Mouse (Mus musculus): ENCODE measurements around the gene Zap70. TPM values are rescaled to one million over a fixed set of nuclear protein-coding genes. Genes with fewer than 3 reads are reported as not detected.

The Zap70 gene
- 5.9 TPM for polyA plus RNA-seq (2014; fragmentation: Illumina TruSeq; extraction: RNeasy Lipid Tissue Mini Kit (QIAGEN cat#74804); ENCODE audit: insufficient read depth, low read depth, low replicate concordance)

DNA sequence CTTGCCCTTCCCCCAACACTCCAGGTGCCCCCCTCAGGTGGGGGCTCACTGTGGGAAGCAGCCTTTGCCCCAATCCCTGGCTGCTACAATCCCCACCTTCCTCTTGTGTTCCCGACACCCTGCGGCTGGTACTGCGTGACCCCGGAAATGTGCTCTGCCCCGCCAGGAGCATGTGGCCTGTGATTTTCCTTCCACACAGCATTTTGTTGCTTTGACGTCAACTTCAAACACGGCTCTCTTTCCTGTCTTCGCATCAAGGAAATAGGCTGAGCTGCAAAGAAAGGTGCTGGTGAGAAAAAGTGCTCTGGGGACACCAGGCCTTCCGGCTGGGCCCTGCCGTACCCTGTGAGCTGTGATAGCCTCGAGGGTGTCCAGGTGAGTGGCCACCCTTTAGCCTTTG, at the start of gene Zap70:
Gene Zap70 (plus strand): TSS at position 231 of the 400 bp plus-strand sequence.

DNA sequence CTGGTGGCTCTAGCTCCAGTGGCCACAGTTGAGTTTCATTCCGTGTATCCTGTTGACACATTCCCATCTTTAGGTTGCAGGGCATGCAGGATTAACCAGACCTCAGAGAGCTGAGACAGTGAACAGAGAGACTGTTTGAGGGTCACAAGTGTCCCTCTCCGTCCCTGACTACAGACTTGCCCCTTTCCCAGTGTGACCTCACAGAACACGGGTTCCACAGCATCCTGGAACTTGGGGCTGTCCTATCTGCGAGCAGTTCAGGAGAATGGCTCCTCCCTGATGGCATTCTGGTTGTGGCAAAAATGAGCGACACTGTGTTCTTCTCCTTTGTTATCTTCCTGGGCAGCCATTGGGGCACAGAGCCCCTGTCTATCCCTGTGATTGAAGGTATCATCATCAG, 47.3 kb upstream of the Zap70 start, which contains the start of gene Actr1b:
Gene Actr1b (minus strand): TSS at position 112 of the 400 bp plus-strand sequence.

Other genes with a start within 250 kb of the Zap70 start
- gene Cnnm3, start 249.9 kb upstream of the Zap70 start, polyA plus RNA-seq (2014; fragmentation: Illumina TruSeq; extraction: RNeasy Lipid Tissue Mini Kit (QIAGEN cat#74804); ENCODE audit: insufficient read depth, low read depth, low replicate concordance): 8.4 TPM
- gene Ankrd23, start 224.9 kb upstream of the Zap70 start, polyA plus RNA-seq (2014; fragmentation: Illumina TruSeq; extraction: RNeasy Lipid Tissue Mini Kit (QIAGEN cat#74804); ENCODE audit: insufficient read depth, low read depth, low replicate concordance): 2.8 TPM
- gene Gm42417, start 222.4 kb upstream of the Zap70 start, polyA plus RNA-seq (2014; fragmentation: Illumina TruSeq; extraction: RNeasy Lipid Tissue Mini Kit (QIAGEN cat#74804); ENCODE audit: insufficient read depth, low read depth, low replicate concordance): not detected
- 8.1 TPM for gene Ankrd39, start 214.4 kb upstream of the Zap70 start, polyA plus RNA-seq (2014; fragmentation: Illumina TruSeq; extraction: RNeasy Lipid Tissue Mini Kit (QIAGEN cat#74804); ENCODE audit: insufficient read depth, low read depth, low replicate concordance)
- 11.0 TPM for gene Sema4c, start 203.4 kb upstream of the Zap70 start, polyA plus RNA-seq (2014; fragmentation: Illumina TruSeq; extraction: RNeasy Lipid Tissue Mini Kit (QIAGEN cat#74804); ENCODE audit: insufficient read depth, low read depth, low replicate concordance)
- gene Fam178b, start 78.6 kb upstream of the Zap70 start, polyA plus RNA-seq (2014; fragmentation: Illumina TruSeq; extraction: RNeasy Lipid Tissue Mini Kit (QIAGEN cat#74804); ENCODE audit: insufficient read depth, low read depth, low replicate concordance): 6.1 TPM
- 371 TPM for gene Cox5b, start 70.3 kb upstream of the Zap70 start, polyA plus RNA-seq (2014; fragmentation: Illumina TruSeq; extraction: RNeasy Lipid Tissue Mini Kit (QIAGEN cat#74804); ENCODE audit: insufficient read depth, low read depth, low replicate concordance)
- not detected for gene 4933424G06Rik, start 51.6 kb upstream of the Zap70 start, polyA plus RNA-seq (2014; fragmentation: Illumina TruSeq; extraction: RNeasy Lipid Tissue Mini Kit (QIAGEN cat#74804); ENCODE audit: insufficient read depth, low read depth, low replicate concordance)
- 38.2 TPM for gene Actr1b, start 47.4 kb upstream of the Zap70 start, polyA plus RNA-seq (2014; fragmentation: Illumina TruSeq; extraction: RNeasy Lipid Tissue Mini Kit (QIAGEN cat#74804); ENCODE audit: insufficient read depth, low read depth, low replicate concordance)
- gene Tmem131, start 181.9 kb downstream of the Zap70 start, polyA plus RNA-seq (2014; fragmentation: Illumina TruSeq; extraction: RNeasy Lipid Tissue Mini Kit (QIAGEN cat#74804); ENCODE audit: insufficient read depth, low read depth, low replicate concordance): 7.0 TPM